Mouse (Mus musculus): ENCODE measurements around the gene Dmac2.

Dmac2 gene

GRCm38 (mm10) chr7:25615706-25616011 is 3.6 kb upstream of the Dmac2 start, which contains the start of gene Erich4:
Gene Erich4 (minus strand): TSS chr7:25615892.
- no peak for DNase-seq (ENCODE audit: low spot score in 2 of 2)

- no peak for DNase-seq (ENCODE audit: low spot score in 2 of 2)
Measured at GRCm38 (mm10) chr7:25617376-25618160, 1.6 kb upstream of the Dmac2 start.

DNA sequence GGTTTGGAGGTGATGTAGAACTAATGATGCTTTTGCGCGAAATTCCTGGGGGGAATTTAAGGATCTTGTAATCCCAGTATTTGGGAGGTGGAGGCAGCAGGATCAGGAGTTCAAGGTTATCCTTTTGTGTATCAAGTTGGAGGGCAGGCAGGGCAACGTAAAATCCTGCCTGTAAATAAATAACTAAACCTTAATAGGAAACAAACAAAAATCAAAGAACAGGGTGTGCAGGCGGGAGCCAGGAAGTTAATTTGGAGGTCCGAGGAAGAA is 443 bp downstream of the Dmac2 start:
- DNase-seq (ENCODE audit: low spot score in 2 of 2): no peak

DNA sequence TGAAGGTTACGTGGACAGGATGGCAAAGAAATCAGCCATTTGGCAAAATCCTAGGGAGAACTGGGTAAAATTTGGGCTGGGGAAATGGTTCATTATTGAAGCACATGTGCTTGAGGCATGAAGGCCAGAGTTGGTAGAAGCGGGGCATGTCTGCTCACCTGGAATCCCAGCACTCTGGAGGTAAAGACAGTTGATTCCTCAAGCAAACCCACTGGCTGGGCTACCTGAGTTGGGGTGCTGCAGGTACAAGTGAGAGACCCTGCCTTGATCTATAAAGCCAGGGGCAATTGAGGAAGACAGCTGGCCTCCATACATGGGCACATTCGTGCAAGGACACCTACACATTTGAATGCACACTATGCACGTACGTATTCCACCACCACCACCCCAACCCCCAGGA is 887 bp downstream of the Dmac2 start:
- no peak for DNase-seq (ENCODE audit: low spot score in 2 of 2)

DNA sequence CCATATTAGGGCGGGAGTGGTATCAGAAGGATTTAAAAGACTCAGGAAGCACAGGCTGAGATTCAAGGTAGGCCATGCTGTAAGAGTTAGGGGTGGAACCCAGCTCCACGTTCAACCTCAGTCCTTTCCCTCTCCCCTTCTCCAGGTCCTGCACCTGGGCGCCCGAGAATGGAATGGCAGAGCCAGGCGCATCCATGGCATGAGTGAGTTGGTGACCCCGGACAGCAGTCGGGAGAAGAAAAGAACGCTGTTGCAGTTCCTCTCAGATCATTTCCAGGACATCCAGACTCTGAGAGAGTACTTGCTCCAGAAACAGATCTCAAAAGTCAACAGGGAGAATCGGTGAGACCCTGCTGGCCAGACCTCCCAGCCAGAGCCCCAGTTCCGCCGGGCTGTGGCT is 1.5 kb downstream of the Dmac2 start:
- DNase-seq (ENCODE audit: low spot score in 2 of 2): peak in 1 of 2 experiments; percentile 14

- DNase-seq (ENCODE audit: low spot score in 2 of 2): no peak
Measured at GRCm38 (mm10) chr7:25623857-25624370, 4.7 kb downstream of the Dmac2 start.

DNA sequence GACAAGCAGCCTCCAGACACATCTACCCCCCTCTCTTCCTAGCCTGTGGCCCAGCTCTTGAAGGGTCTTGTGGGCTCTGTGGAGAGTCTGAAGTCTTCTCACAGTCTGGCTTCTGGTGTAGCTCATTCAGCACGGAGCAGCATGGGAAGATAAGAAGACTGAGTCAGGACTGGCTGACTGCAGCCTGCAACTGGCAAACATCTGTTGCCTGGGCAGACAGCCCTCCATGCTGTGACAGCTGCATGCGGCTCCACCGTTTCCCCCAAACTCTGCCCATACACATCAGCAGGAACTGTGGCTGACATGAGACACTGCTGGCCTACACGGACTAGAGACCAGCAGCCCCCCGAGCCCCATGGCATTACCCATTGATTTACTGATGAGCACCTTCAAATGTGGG is 5.6 kb downstream of the Dmac2 start:
- no peak for DNase-seq (ENCODE audit: low spot score in 2 of 2)

- no peak for DNase-seq (ENCODE audit: low spot score in 2 of 2)
Measured at GRCm38 (mm10) chr7:25625594-25626250, 6.5 kb downstream of the Dmac2 start.

GRCm38 (mm10) chr7:25626509-25627430 is 7.6 kb downstream of the Dmac2 start, which contains the start of gene B3gnt8:
Gene B3gnt8 (plus strand): TSS chr7:25626654.
- no peak for DNase-seq (ENCODE audit: low spot score in 2 of 2)

GRCm38 (mm10) chr7:25627431-25628322 is 8.5 kb downstream of the Dmac2 start:
- DNase-seq (ENCODE audit: low spot score in 2 of 2): no peak

DNA sequence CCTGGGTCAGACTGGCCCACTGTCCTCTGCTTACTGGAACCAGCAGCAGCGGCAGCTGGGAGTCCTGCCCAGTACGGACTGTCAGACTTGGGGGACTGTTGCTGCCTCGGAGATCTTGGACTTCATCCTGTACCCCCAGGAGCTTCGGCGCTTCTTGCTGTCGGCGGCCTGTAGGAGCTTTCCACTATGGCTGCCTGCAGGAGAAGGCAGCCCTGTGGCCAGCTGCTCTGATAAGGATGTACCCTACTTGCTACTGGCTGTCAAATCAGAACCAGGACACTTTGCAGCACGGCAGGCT is 9.1 kb downstream of the Dmac2 start:
- DNase-seq (ENCODE audit: low spot score in 2 of 2): no peak

DNA sequence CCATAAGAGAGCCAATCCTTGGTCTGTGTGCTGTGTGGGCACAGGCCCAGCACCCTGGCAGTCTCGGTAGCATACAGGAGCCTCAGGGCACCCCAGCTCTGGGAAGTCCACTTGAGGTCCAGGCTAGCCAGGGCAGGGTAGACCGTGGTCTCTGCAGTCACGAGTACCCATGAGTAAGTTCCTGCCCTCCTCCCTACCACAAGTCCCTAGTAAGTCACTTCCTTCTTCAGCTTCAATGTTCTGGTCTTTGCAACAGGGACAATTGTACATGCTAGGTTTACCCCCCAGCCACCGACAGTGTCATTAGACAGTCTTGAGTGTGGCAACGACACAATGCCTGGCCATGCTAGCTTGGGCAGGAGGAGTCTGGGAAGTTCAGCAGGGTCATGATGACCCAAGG is 13.5 kb downstream of the Dmac2 start:
- DNase-seq (ENCODE audit: low spot score in 2 of 2): no peak

DNA sequence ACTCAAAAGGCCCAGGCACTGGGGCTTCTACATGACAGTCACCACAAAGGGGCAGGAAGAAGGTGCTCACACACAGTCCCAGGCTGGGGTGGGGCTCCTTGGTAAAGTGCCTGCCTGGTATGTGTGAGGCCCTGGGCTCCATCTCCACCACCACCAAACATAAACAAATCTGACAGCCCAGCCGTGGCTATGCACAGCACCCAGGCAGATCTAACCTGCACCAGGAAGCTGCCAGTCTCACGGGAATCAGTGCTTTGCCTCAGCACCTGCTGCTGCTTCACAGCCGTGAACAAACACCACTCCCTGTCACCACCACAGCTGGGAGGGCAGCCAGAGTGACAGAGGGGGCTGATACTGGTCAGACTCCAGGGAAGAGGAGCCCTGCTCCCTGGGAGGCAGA is 17.2 kb downstream of the Dmac2 start:
- no peak for DNase-seq (ENCODE audit: low spot score in 2 of 2)

DNA sequence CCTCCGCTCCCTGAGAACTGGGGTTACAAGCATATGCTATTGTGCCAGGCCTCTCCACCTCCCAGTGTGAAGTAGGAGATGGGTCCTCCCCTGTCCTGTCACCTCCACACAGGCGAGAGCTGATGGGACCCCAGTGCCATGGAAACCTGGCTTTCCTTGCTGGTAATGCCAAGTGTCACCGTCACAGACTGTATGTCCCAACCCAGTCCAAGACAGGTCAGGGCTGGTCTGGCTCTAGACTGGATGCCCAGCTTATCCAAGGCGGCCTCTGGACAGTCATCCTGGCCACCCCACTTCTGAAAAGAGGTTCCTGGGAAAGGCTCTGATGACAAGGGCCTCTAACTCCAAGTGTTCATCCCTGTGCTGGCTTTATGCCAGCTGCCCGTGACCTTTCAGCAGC is 17.9 kb downstream of the Dmac2 start:
- DNase-seq (ENCODE audit: low spot score in 2 of 2): no peak

DNA sequence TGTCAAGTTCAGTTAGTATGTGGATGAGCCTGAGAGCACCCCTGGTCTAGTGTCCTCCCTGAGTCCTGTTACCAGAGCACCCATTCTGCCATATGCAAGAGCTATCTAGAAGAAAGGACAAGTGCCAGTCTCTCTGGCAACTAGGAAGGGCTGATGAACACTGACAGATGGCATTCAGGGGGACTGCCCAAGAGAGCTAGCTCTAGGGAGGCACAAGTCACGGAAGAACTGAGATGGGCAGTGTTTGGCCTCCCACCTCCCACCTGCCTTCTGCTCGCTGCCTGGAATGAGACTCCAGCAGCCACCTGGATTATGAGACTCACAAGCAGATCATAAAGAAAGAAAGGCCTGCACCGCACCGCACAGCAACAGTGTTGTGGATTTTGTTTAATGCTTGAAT is 20.5 kb downstream of the Dmac2 start:
- no peak for DNase-seq (ENCODE audit: low spot score in 2 of 2)

DNA sequence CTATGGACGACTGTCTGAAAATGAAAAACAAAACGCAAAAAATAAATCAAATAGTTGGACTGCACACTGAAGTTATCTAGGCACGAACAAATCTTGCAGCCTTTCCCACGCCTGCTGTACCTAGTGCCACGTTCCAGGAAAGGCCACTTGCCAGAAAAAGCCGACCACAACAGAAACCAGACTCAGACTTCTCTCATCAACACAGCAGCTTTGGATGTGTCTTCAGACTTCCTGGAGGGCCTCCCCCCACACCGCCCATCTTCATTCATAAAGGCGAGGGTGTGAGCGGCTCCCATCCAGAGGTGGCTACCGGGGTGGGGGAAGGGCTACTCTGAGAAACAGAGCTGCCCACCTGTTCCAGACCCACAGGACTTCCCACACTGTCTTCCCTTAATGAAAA is 24.9 kb downstream of the Dmac2 start:
- no peak for DNase-seq (ENCODE audit: low spot score in 2 of 2)

DNA sequence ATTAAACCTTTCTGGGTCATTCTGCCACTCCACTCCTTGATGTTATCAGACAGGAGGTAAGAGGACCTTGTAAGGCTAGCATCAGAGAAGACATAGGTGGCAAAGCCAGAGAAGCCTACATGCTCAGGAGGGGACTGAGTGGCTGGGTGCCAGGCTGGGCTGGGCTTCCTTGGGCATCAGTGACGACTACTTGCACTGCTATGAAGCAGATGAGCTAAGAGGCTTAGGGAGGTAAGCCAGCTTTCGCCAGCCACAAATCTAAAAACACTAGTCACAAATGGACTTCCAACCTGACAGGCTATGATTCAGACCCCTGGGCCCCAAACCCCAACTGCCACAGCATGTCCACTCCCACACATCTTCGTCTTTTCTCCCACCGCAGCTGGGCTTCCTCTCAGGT is 25.4 kb downstream of the Dmac2 start:
- DNase-seq (ENCODE audit: low spot score in 2 of 2): no peak

DNA sequence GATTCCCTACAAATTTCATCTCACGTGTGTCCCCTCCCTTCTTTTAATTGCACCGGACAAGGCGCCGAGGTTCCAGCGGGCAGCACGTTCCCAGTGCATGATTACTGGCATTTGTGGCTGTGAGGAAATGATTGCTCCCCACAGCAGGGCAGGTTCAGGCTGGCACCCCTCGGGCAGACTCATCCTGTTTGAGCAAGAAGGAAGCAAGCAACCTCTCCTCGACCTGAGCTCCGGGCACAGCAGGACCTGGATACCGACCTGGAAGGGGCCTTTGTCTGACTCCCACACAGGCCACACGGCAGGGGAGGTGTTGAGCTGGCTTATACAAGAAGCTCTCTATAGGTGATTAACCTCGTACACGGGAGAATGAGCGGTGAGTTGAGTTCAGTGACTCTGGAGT is 25.9 kb downstream of the Dmac2 start:
- no peak for DNase-seq (ENCODE audit: low spot score in 2 of 2)

- DNase-seq (ENCODE audit: low spot score in 2 of 2): no peak
Measured at GRCm38 (mm10) chr7:25647574-25648123, 28.4 kb downstream of the Dmac2 start.

- DNase-seq (ENCODE audit: low spot score in 2 of 2): no peak
Measured at GRCm38 (mm10) chr7:25649839-25650238, 30.6 kb downstream of the Dmac2 start.

DNA sequence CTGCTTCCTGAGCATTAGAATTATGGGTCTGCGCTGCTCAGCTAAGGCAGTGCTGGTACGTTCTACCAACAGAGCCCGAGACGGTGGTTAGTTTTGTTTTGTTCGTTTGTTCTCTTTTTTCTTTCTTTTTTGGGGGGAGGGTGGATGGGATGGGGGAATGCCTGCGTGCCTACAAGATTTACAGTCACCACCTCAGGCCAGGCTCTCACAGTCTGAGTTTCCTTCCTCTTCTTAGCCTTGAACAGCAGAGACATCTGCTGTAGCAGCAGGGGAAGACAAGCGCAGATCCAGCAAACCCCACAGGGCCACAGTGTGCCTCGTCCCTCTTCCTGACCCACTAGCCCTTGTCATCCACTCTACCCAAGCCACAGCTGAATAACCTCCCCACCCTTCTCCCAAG is 32.1 kb downstream of the Dmac2 start:
- DNase-seq (ENCODE audit: low spot score in 2 of 2): no peak
